ENCODE assay signal across 10 mouse cellular contexts in the genomic region with DNA sequence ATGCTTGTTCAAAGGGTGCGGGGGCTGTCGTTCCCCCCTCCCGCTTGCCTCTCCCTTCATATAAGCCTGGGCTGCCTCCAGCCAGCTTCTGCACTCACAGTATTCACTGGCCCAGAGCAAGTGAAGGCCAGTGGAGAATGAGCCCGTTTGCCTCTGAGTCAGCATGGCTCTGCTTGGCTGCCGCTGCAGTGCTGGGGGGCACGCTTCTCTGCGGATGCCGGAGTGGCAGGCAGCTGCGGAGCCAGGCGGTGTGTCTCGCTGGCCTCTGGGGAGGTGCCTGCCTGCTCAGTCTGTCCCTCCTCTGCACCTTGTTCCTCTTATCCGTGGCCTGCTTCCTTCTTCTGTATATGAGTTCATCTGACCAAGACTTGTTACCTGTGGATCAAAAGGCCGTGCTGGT. TPM values are rescaled to one million over a fixed set of nuclear protein-coding genes. Genes with fewer than 3 reads are reported as not detected.
DNase-seq lines count a peak whose midpoint lies in the region; ATAC-seq and TF ChIP-seq lines count a peak whose summit lies in the region.
"Had no signal": no experiment of that assay in that cellular context is flagged by ENCODE, and none has a peak within 500 bp of the region (broad histone marks: within the 10 kb centered on the region; RNA-seq: fewer than 3 reads in every experiment).

A gene (plus strand): TSS at position 46 of the 400 bp plus-strand sequence.

- no peaks in the 10 kb centered on the region for H3K36me3 ChIP-seq in midbrain, embryonic 11.5 days (ENCODE audit: control insufficient read depth, insufficient read depth, low read length)
- no peaks in the 10 kb centered on the region for H3K36me3 ChIP-seq in midbrain, embryonic 15.5 days (replicated peaks)
- no peaks in the 10 kb centered on the region for H3K36me3 ChIP-seq in intestine, embryonic 15.5 days
- H3K36me3 ChIP-seq in liver, embryonic 13.5 days = no peaks in the 10 kb centered on the region
- H3K36me3 ChIP-seq in stomach, postnatal 0 days (ENCODE audit: control insufficient read depth, insufficient read depth, low read length) = no peaks in the 10 kb centered on the region

- 58% methylated on average over 13 of the region's 13 CpGs for WGBS in midbrain, embryonic 11.5 days
- 43% methylated on average over 13 of the region's 13 CpGs for WGBS in midbrain, embryonic 15.5 days
- 48% methylated on average over 13 of the region's 13 CpGs for WGBS in intestine, embryonic 15.5 days
- WGBS in liver, embryonic 13.5 days (ENCODE audit: insufficient replicate concordance) = 39% methylated on average over 13 of the region's 13 CpGs
- 50% methylated on average over 13 of the region's 13 CpGs for WGBS in stomach, postnatal 0 days

- no peak for TF ChIP-seq CTCF in stomach, postnatal 0 days (IDR thresholded peaks at IDR 0.05; ENCODE audit: low read depth)

- H3K4me3 ChIP-seq in midbrain, embryonic 11.5 days (ENCODE audit: low read depth, low read length) = no peak within 1 kb of the TSS
- no peak within 1 kb of the TSS for H3K4me3 ChIP-seq in midbrain, embryonic 15.5 days
- peak within 1 kb of the TSS; percentile 35 for H3K4me3 ChIP-seq in intestine, embryonic 15.5 days (replicated peaks)
- peak within 1 kb of the TSS; percentile 43 for H3K4me3 ChIP-seq in liver, embryonic 13.5 days (replicated peaks)
- peak within 1 kb of the TSS; percentile 20; the same call in 1 of the 2 replicates for H3K4me3 ChIP-seq in stomach, postnatal 0 days (ENCODE audit: low read depth, low read length)

- no peak for ATAC-seq in midbrain, embryonic 11.5 days (ENCODE audit: low FRiP score)
- no peak; the same call in 1 of the 2 replicates for ATAC-seq in midbrain, embryonic 15.5 days (replicated peaks)
- ATAC-seq in intestine, embryonic 15.5 days = peak; percentile 50
- ATAC-seq in liver, embryonic 13.5 days (ENCODE audit: low read depth) = no peak
- ATAC-seq in stomach, postnatal 0 days (ENCODE audit: low FRiP score, low TSS enrichment) = peak; percentile 65

- no peak within 1 kb of the TSS for H3K4me2 ChIP-seq in midbrain, embryonic 11.5 days
- H3K4me2 ChIP-seq in midbrain, embryonic 15.5 days = no peak within 1 kb of the TSS
- peak within 1 kb of the TSS; percentile 49 for H3K4me2 ChIP-seq in intestine, embryonic 15.5 days (replicated peaks)
- H3K4me2 ChIP-seq in liver, embryonic 13.5 days = peak within 1 kb of the TSS; percentile 45
- peak within 1 kb of the TSS; percentile 35 for H3K4me2 ChIP-seq in stomach, postnatal 0 days (replicated peaks; ENCODE audit: low read depth)

- TF ChIP-seq EP300 in stomach, postnatal 0 days (optimal IDR thresholded peaks at IDR 0.05) = no peak

- H3K27ac ChIP-seq in midbrain, embryonic 11.5 days (ENCODE audit: low read depth, low read length) = no peak within 1 kb of the TSS
- no peak within 1 kb of the TSS for H3K27ac ChIP-seq in midbrain, embryonic 15.5 days
- H3K27ac ChIP-seq in intestine, embryonic 15.5 days = peak within 1 kb of the TSS; percentile 88
- H3K27ac ChIP-seq in liver, embryonic 13.5 days = peak within 1 kb of the TSS; percentile 65
- peak within 1 kb of the TSS; percentile 86 for H3K27ac ChIP-seq in stomach, postnatal 0 days (replicated peaks)

- no peaks in the 10 kb centered on the region for H3K27me3 ChIP-seq in midbrain, embryonic 11.5 days (ENCODE audit: control insufficient read depth, insufficient read depth, low read length)
- no peaks in the 10 kb centered on the region for H3K27me3 ChIP-seq in midbrain, embryonic 15.5 days (replicated peaks)
- no peaks in the 10 kb centered on the region for H3K27me3 ChIP-seq in intestine, embryonic 15.5 days (replicated peaks)
- H3K27me3 ChIP-seq in liver, embryonic 13.5 days = no peaks in the 10 kb centered on the region
- H3K27me3 ChIP-seq in stomach, postnatal 0 days (ENCODE audit: control insufficient read depth, insufficient read depth, low read length) = no peaks in the 10 kb centered on the region

- H3K4me1 ChIP-seq in midbrain, embryonic 11.5 days (ENCODE audit: control insufficient read depth, insufficient read depth, low read length) = no peaks in the 10 kb centered on the region
- H3K4me1 ChIP-seq in midbrain, embryonic 15.5 days = peaks cover 5% of the 10 kb centered on the region
- 0 out of 2 replicates have a peak, but pooled peaks cover 2% of the 10 kb centered on the region for H3K4me1 ChIP-seq in intestine, embryonic 15.5 days (replicated peaks)
- no peaks in the 10 kb centered on the region for H3K4me1 ChIP-seq in liver, embryonic 13.5 days (replicated peaks)
- no peaks in the 10 kb centered on the region for H3K4me1 ChIP-seq in stomach, postnatal 0 days (replicated peaks; ENCODE audit: control insufficient read depth, insufficient read depth)

- H3K9ac ChIP-seq in midbrain, embryonic 11.5 days (ENCODE audit: low read length) = no peak within 1 kb of the TSS
- no peak within 1 kb of the TSS for H3K9ac ChIP-seq in midbrain, embryonic 15.5 days
- H3K9ac ChIP-seq in intestine, embryonic 15.5 days = peak within 1 kb of the TSS; percentile 43
- peak within 1 kb of the TSS; percentile 58 for H3K9ac ChIP-seq in liver, embryonic 13.5 days
- peak within 1 kb of the TSS; percentile 47 for H3K9ac ChIP-seq in stomach, postnatal 0 days (ENCODE audit: low read length)

- intact Hi-C loops in gastrocnemius, postnatal 14 days (cut with DNase I; ENCODE audit: low total_unique reads) = no loop called here
- intact Hi-C loops in heart, postnatal 10 days (cut with DNase I) = no loop called here

- DNase-seq in midbrain, embryonic 11.5 days (ENCODE audit: low spot score, missing footprints) = peak; percentile 77
- no peak for DNase-seq in liver, embryonic 13.5 days
- DNase-seq in stomach, postnatal 0 days (ENCODE audit: low spot score) = peak; percentile 66
- no peak for DNase-seq in gastrocnemius, postnatal 14 days
- no peak for DNase-seq in frontal cortex, postnatal 10 days (ENCODE audit: low spot score in 2 of 2)
- DNase-seq in heart, postnatal 10 days = no peak
- DNase-seq: cerebellum, adult 11 months; gastrocnemius, postnatal 10 days had no signal

- H3K9me3 ChIP-seq in midbrain, embryonic 11.5 days (ENCODE audit: control insufficient read depth, low read length) = no peaks in the 10 kb centered on the region
- no peaks in the 10 kb centered on the region for H3K9me3 ChIP-seq in midbrain, embryonic 15.5 days
- H3K9me3 ChIP-seq in intestine, embryonic 15.5 days = no peaks in the 10 kb centered on the region
- H3K9me3 ChIP-seq in liver, embryonic 13.5 days (replicated peaks) = no peaks in the 10 kb centered on the region
- no peaks in the 10 kb centered on the region for H3K9me3 ChIP-seq in stomach, postnatal 0 days (ENCODE audit: control insufficient read depth, low read length)

RNA-seq across cellular contexts. Expression of the gene that starts here (rescaled TPM):
- not detected in 2 replicates for polyA plus RNA-seq in midbrain, embryonic 11.5 days (2014; fragmentation: Nextera tagmentation; extraction: Ambion mirVana)
- 0.13 TPM in 1 of 2 replicates, not detected in the other for polyA plus RNA-seq in midbrain, embryonic 15.5 days (2015; fragmentation: Nextera tagmentation; extraction: Ambion mirVana)
- 38.1 and 38.3 TPM in 2 replicates for polyA plus RNA-seq in intestine, embryonic 15.5 days (2015; fragmentation: Nextera tagmentation; extraction: Ambion mirVana)
- 41.4 and 46.2 TPM in 2 replicates for polyA plus RNA-seq in liver, embryonic 13.5 days (2015; fragmentation: Nextera tagmentation; extraction: Ambion mirVana)
- 113 and 124 TPM in 2 replicates for polyA plus RNA-seq in stomach, postnatal 0 days (2015; fragmentation: Nextera tagmentation; extraction: Ambion mirVana)
- total RNA-seq in gastrocnemius, postnatal 14 days (2021) = not detected
- not detected for total RNA-seq in heart, postnatal 10 days (2021)

Comparison
In these comparisons a context has a peak if more than half of its experiments do, and no peak if none do; other contexts are left out.
1. RNA of the gene that starts here (polyA plus RNA-seq): 113 to 124 TPM in stomach, postnatal 0 days, 41.4 to 46.2 TPM in liver, embryonic 13.5 days and 38.1 to 38.3 TPM in intestine, embryonic 15.5 days; not detected in midbrain, embryonic 11.5 days and 0.13 TPM in midbrain, embryonic 15.5 days; every median in the first group is over 10 times any median in the second.
2. Peak in DNase-seq in midbrain, embryonic 11.5 days; RNA of the gene not detected or under 1 TPM.
3. ATAC-seq: peak in intestine, embryonic 15.5 days (single experiment) and stomach, postnatal 0 days (single experiment); none in midbrain, embryonic 11.5 days (single experiment), midbrain, embryonic 15.5 days (single experiment) and liver, embryonic 13.5 days (single experiment).
4. H3K27ac ChIP-seq: peak in intestine, embryonic 15.5 days (single experiment), liver, embryonic 13.5 days (single experiment) and stomach, postnatal 0 days (single experiment); none in midbrain, embryonic 11.5 days (single experiment) and midbrain, embryonic 15.5 days (single experiment).
5. H3K4me2 ChIP-seq: peak in intestine, embryonic 15.5 days (single experiment), liver, embryonic 13.5 days (single experiment) and stomach, postnatal 0 days (single experiment); none in midbrain, embryonic 11.5 days (single experiment) and midbrain, embryonic 15.5 days (single experiment).
6. H3K4me3 ChIP-seq: peak in intestine, embryonic 15.5 days (single experiment), liver, embryonic 13.5 days (single experiment) and stomach, postnatal 0 days (single experiment); none in midbrain, embryonic 11.5 days (single experiment) and midbrain, embryonic 15.5 days (single experiment).
7. H3K9ac ChIP-seq: peak in intestine, embryonic 15.5 days (single experiment), liver, embryonic 13.5 days (single experiment) and stomach, postnatal 0 days (single experiment); none in midbrain, embryonic 11.5 days (single experiment) and midbrain, embryonic 15.5 days (single experiment).